Mouse (Mus musculus) neural tube, embryonic 14.5 days (tissue): ENCODE data around the gene Cd101. TPM values are rescaled to one million over a fixed set of nuclear protein-coding genes. Genes with fewer than 3 reads are reported as not detected.

Source experiments
- ATAC-seq: fragments of 200-750 bp; cut with Nextera tagmentation; 2 replicates; pipeline ENCODE4 v1.8.0; 2017; ENCODE audit warnings: low read depth, mild to moderate bottlenecking, moderate TSS enrichment, moderate library complexity
- H3K27ac ChIP-seq: fragments of 300-500 bp; sonication (generic); 2 replicates; pipeline ENCODE4 v1.5.1; 2014; ENCODE audit warnings: low read depth, mild to moderate bottlenecking, control low read depth, low read length, moderate library complexity, mixed read lengths
- H3K27me3 ChIP-seq: fragments of 300-500 bp; sonication (generic); 2 replicates; pipeline ENCODE4 v1.6.1; 2014; ENCODE audit warnings: low read length; ENCODE audit not compliant: control insufficient read depth, insufficient read depth
- H3K36me3 ChIP-seq: fragments of 300-500 bp; sonication (generic); 2 replicates; pipeline ENCODE4 v1.6.1; 2014; ENCODE audit warnings: low read length, mixed read lengths; ENCODE audit not compliant: control insufficient read depth, insufficient read depth
- H3K4me1 ChIP-seq: fragments of 300-500 bp; sonication (generic); 2 replicates; pipeline ENCODE4 v1.6.1; 2014; ENCODE audit warnings: low read length; ENCODE audit not compliant: control insufficient read depth, insufficient read depth
- H3K4me2 ChIP-seq: fragments of 300-500 bp; sonication (generic); 2 replicates; pipeline ENCODE4 v1.6.1; 2014; ENCODE audit warnings: mild to moderate bottlenecking, low read depth, low read length, control low read depth
- H3K4me3 ChIP-seq: fragments of 300-500 bp; sonication (generic); 2 replicates; pipeline ENCODE4 v1.5.1; 2014; ENCODE audit warnings: low read depth, low read length, control low read depth, mixed read lengths
- H3K9ac ChIP-seq: fragments of 300-500 bp; sonication (generic); replicated peaks from 2 replicates; pipeline ENCODE4 v1.6.1; 2014; ENCODE audit warnings: low read depth, mild to moderate bottlenecking, control low read depth, low read length, mixed read lengths
- H3K9me3 ChIP-seq: fragments of 300-500 bp; sonication (generic); 2 replicates; pipeline ENCODE4 v1.6.1; 2016; ENCODE audit warnings: low read length; ENCODE audit not compliant: control insufficient read depth
- WGBS: fragments of 180-500 bp; shearing (Covaris S2); extraction: QIAGEN DNeasy Blood & Tissue Kit; methylation state at CpG from one replicate; pipeline ENCODE4 v1.1.7; 2014; 5-methylcytosine and 5-hydroxymethylcytosine counted together
- polyA plus RNA-seq: library from polyadenylated mRNA; unstranded; fragments of >200 nt; fragmentation: Nextera tagmentation; extraction: Ambion mirVana; gene quantifications from 2 replicates; pipeline ENCODE4 v1.2.1, GENCODE M21; 2014

The Cd101 gene
- polyA plus RNA-seq, 1 experiment from 2014 or later = 0.09 TPM

- H3K27ac ChIP-seq = no peak overlapping the region
- 84% methylated on average over 2 of the region's 2 CpGs for WGBS
- no peak overlapping the region for H3K4me2 ChIP-seq
- H3K4me1 ChIP-seq = no peaks in the 10 kb centered on the region
- no peak overlapping the region for H3K9ac ChIP-seq
- H3K4me3 ChIP-seq = no peak overlapping the region
- no peak for ATAC-seq
- no peaks in the 10 kb centered on the region for H3K27me3 ChIP-seq
- no peaks in the 10 kb centered on the region for H3K9me3 ChIP-seq
- H3K36me3 ChIP-seq = no peaks in the 10 kb centered on the region
These were observed 19.4 kb upstream of the Cd101 start for GRCm38 (mm10) chr3:101048781-101049180.

GRCm38 (mm10) chr3:101047586-101048275 is 18.4 kb upstream of the Cd101 start:
- no peaks in the 10 kb centered on the region for H3K4me1 ChIP-seq
- no peak for ATAC-seq
- no peaks in the 10 kb centered on the region for H3K36me3 ChIP-seq
- H3K27ac ChIP-seq = no peak overlapping the region
- H3K9ac ChIP-seq = no peak overlapping the region
- H3K9me3 ChIP-seq = no peaks in the 10 kb centered on the region
- H3K27me3 ChIP-seq = no peaks in the 10 kb centered on the region
- H3K4me3 ChIP-seq = no peak overlapping the region
- 77% methylated on average over 15 of the region's 15 CpGs for WGBS
- H3K4me2 ChIP-seq = no peak overlapping the region

DNA sequence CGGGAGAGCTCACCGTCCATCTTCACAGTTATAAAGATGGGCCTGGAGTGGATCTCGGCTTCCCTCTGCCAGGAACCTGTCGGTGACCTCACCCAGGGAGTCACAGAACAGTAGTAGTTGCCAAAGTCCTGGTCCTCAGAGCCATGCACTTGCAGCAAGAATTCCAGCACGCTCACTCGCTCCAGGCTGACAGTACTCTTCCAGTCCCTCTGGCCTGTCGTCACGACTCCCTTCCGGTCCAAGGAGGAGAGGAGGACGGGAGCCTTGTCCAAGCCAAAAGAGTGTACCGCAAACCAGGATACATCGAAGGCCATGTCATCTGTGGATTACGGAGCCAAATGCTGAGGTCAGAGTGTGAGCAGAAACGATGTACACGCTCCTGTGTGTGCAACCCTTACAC is 16.1 kb upstream of the Cd101 start:
- Histone ChIP-seq H3K4me2 (no peak overlapping the region), H3K27ac (no peak overlapping the region), H3K4me3 (no peak overlapping the region), H3K36me3 (no peaks in the 10 kb centered on the region), H3K27me3 (no peaks in the 10 kb centered on the region), H3K4me1 (no peaks in the 10 kb centered on the region), H3K9ac (no peak overlapping the region), H3K9me3 (no peaks in the 10 kb centered on the region)
- 96% methylated on average over 15 of the region's 15 CpGs for WGBS
- no peak for ATAC-seq

- Histone ChIP-seq H3K9ac (no peak overlapping the region), H3K4me1 (no peaks in the 10 kb centered on the region), H3K9me3 (no peaks in the 10 kb centered on the region), H3K4me2 (no peak overlapping the region), H3K27me3 (no peaks in the 10 kb centered on the region), H3K27ac (no peak overlapping the region), H3K4me3 (no peak overlapping the region), H3K36me3 (no peaks in the 10 kb centered on the region)
- WGBS = 91% methylated on average over 6 of the region's 6 CpGs
- ATAC-seq = no peak
These were observed 15.3 kb upstream of the Cd101 start for GRCm38 (mm10) chr3:101044686-101045085.

DNA sequence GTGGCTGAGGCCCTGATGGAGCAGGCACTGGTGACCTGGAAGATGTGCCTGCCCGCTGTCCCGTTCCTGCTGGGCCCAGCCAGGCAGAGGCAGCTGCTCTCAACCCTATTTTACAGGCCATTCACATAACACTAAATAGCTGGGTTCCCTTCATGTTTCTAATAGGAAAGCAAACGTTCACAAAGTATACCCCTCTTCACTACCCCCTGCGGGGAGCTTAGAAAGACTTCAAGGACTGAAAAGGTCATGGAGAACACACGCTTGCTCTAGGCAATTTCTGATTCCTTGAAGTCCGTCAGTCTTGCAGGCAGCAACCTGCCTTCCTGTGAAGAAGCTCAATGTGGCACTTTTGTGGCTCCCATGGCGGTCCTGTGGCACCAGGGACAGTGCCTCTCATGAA is 12.6 kb upstream of the Cd101 start:
- ATAC-seq = no peak
- no peak overlapping the region for H3K27ac ChIP-seq
- H3K4me3 ChIP-seq = no peak overlapping the region
- no peaks in the 10 kb centered on the region for H3K36me3 ChIP-seq
- no peaks in the 10 kb centered on the region for H3K27me3 ChIP-seq
- H3K9me3 ChIP-seq = no peaks in the 10 kb centered on the region
- H3K9ac ChIP-seq = no peak overlapping the region
- 58% methylated on average over 7 of the region's 7 CpGs for WGBS
- H3K4me2 ChIP-seq = no peak overlapping the region
- H3K4me1 ChIP-seq = no peaks in the 10 kb centered on the region

DNA sequence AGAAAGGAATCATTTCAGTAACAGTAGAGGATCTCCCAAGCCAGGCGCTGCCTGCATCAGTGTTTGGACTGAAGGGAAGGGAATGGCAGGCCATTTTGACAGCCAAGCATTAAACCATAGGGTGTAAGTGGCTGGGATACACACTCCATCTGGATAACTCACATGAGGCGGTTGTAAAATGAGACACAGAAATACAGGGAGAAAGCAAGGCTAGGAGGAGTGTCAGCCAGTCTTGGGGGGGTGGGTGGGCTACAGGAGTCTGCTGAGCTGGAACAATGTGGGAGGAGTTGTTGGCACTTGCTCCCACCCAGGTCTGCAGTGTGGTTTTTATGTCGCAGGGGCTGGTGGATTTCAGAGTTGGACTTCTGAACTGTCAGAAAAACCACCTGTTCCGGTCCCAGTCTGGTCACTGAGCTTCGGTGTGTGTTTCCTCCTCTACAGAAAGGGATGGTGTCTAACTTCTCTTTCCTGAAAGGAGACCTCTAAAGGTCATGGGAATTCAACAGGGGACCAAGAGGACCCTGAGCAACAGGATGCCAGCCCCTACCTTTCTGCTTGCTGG is 8.7 kb upstream of the Cd101 start:
- ATAC-seq = no peak
- Histone ChIP-seq H3K9me3 (no peaks in the 10 kb centered on the region), H3K9ac (no peak overlapping the region), H3K27ac (no peak overlapping the region), H3K4me3 (no peak overlapping the region), H3K4me2 (no peak overlapping the region), H3K36me3 (no peaks in the 10 kb centered on the region), H3K27me3 (no peaks in the 10 kb centered on the region), H3K4me1 (no peaks in the 10 kb centered on the region)
- 85% methylated on average over 5 of the region's 5 CpGs for WGBS

DNA sequence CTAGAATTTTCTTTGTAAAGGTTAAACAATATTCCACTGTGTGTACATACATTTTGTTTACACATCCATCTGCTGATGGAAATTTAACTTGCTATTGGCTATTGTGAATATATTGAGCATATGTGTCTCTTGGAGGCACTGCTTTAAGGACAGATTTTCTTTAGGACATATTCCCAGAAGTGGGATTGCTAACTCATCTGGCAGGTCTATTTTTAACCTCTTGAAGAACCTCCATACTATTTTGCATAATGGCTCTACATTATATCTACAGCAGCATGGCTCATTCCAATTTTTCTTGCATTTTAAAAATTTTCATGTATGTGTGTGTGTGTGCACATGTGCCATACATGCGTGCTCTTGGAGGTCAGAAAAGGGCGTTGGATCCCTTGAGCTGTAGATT is 6.6 kb upstream of the Cd101 start:
- H3K4me1 ChIP-seq = no peaks in the 10 kb centered on the region
- H3K27ac ChIP-seq = no peak overlapping the region
- no peaks in the 10 kb centered on the region for H3K27me3 ChIP-seq
- ATAC-seq = no peak
- WGBS = 92% methylated on average over 2 of the region's 2 CpGs
- H3K9ac ChIP-seq = no peak overlapping the region
- no peaks in the 10 kb centered on the region for H3K36me3 ChIP-seq
- H3K4me3 ChIP-seq = no peak overlapping the region
- no peak overlapping the region for H3K4me2 ChIP-seq
- no peaks in the 10 kb centered on the region for H3K9me3 ChIP-seq

DNA sequence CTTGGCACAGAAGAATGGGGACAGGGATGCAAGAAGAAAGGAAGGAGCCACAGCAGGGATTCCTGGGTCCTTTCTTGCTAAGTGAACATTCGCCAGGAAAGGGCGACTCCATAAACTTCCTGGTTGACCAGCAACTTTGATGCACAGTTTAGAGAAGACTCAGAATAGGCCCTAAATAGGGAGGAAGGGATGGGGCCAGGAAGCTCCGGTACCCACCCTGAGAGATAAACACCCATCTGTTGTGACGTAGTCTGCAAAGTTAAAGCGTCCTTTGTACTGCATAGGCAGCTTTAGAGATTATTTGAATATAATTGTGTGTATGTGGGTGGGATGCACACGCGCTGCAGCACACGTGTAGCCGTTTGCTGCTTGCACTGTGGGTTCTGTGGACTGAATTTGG is 5.2 kb upstream of the Cd101 start:
- no peak overlapping the region for H3K9ac ChIP-seq
- H3K36me3 ChIP-seq = no peaks in the 10 kb centered on the region
- H3K9me3 ChIP-seq = no peaks in the 10 kb centered on the region
- no peak for ATAC-seq
- no peak overlapping the region for H3K27ac ChIP-seq
- WGBS = 86% methylated on average over 9 of the region's 9 CpGs
- no peak overlapping the region for H3K4me3 ChIP-seq
- no peaks in the 10 kb centered on the region for H3K4me1 ChIP-seq
- no peaks in the 10 kb centered on the region for H3K27me3 ChIP-seq
- no peak overlapping the region for H3K4me2 ChIP-seq

- Histone ChIP-seq H3K27ac (no peak overlapping the region), H3K4me3 (no peak overlapping the region), H3K9ac (no peak overlapping the region), H3K27me3 (no peaks in the 10 kb centered on the region), H3K4me2 (no peak overlapping the region), H3K36me3 (no peaks in the 10 kb centered on the region), H3K4me1 (no peaks in the 10 kb centered on the region), H3K9me3 (no peaks in the 10 kb centered on the region)
- ATAC-seq = no peak
- WGBS = 65% methylated on average over 4 of the region's 4 CpGs
These were observed 4.3 kb upstream of the Cd101 start for GRCm38 (mm10) chr3:101033644-101034043.
